Mouse (Mus musculus) hindbrain, postnatal 0 days (tissue): ENCODE results near the gene Tagap. TPM values are rescaled to one million over a fixed set of nuclear protein-coding genes. Genes with fewer than 3 reads are reported as not detected.
"Not testable (repeated sequence)": the region's sequence is repeated elsewhere in the genome, so short reads cannot be mapped to it uniquely, and the experiment has no call there.

ENCODE experiments used
- ATAC-seq: fragments of 200-750 bp; cut with Nextera tagmentation; 2 replicates; pipeline ENCODE4 v1.8.0; 2017; ENCODE audit warnings: mild to moderate bottlenecking, moderate TSS enrichment, moderate library complexity
- DNase-seq: peaks from one replicate; pipeline ENCODE4 v3.0.0-alpha.2; 2015; ENCODE audit warnings: low spot score
- H3K27ac ChIP-seq: fragments of 300-500 bp; sonication (generic); 2 replicates; pipeline ENCODE4 v1.5.1; 2014; ENCODE audit warnings: mild to moderate bottlenecking
- H3K27me3 ChIP-seq: fragments of 300-500 bp; sonication (generic); 2 replicates; pipeline ENCODE4 v1.6.1; 2014; ENCODE audit warnings: low read length, mixed read lengths; ENCODE audit not compliant: insufficient read depth
- H3K36me3 ChIP-seq: fragments of 300-500 bp; sonication (generic); 2 replicates; pipeline ENCODE4 v1.6.1; 2014; ENCODE audit warnings: low read length, mixed read lengths; ENCODE audit not compliant: insufficient read depth
- H3K4me1 ChIP-seq: fragments of 300-500 bp; sonication (generic); 2 replicates; pipeline ENCODE4 v1.6.1; 2014; ENCODE audit warnings: antibody characterized with exemption, low read length, mixed read lengths; ENCODE audit not compliant: insufficient read depth
- H3K4me2 ChIP-seq: fragments of 300-500 bp; sonication (generic); 2 replicates; pipeline ENCODE4 v1.6.1; 2014; ENCODE audit warnings: low read depth, mild to moderate bottlenecking, low read length, moderate library complexity, mixed read lengths
- H3K4me3 ChIP-seq: fragments of 300-500 bp; sonication (generic); 2 replicates; pipeline ENCODE4 v1.5.1; 2014; ENCODE audit warnings: low read length
- H3K9ac ChIP-seq: fragments of 300-500 bp; sonication (generic); replicated peaks from 2 replicates; pipeline ENCODE4 v1.6.1; 2014; ENCODE audit warnings: mild to moderate bottlenecking, low read length, moderate library complexity, mixed read lengths
- H3K9me3 ChIP-seq: fragments of 300-500 bp; sonication (generic); 2 replicates; pipeline ENCODE4 v1.6.1; 2016; ENCODE audit warnings: low read length, mixed read lengths
- WGBS: fragments of 180-500 bp; shearing (Covaris S2); extraction: QIAGEN DNeasy Blood & Tissue Kit; methylation state at CpG from one replicate; pipeline ENCODE4 v1.1.7; 2014; 5-methylcytosine and 5-hydroxymethylcytosine counted together
- polyA plus RNA-seq: library from polyadenylated mRNA; unstranded; fragments of >200 nt; fragmentation: Nextera tagmentation; extraction: Ambion mirVana; gene quantifications from 2 replicates; pipeline ENCODE4 v1.2.1, GENCODE M21; 2015
- total RNA-seq: library from RNA; depleted of rRNA; stranded (reverse); fragments of >200 nt; gene quantifications from 2 replicates; pipeline ENCODE4 v1.2.3, GENCODE M21; 2014; rRNA removed

Gene Tagap
- total and polyA plus RNA-seq, 2 experiments from 2014 or later, result 0.33 to 1.4 TPM

GRCm38 (mm10) chr17:7983484-7983883 lies 57.7 kb downstream of the Tagap start:
- H3K9me3 ChIP-seq, ATAC-seq, H3K4me2 ChIP-seq, DNase-seq, H3K4me1 ChIP-seq, H3K9ac ChIP-seq, H3K27me3 ChIP-seq, H3K36me3 ChIP-seq, H3K27ac ChIP-seq, H3K4me3 ChIP-seq: not testable (repeated sequence)
- 71% methylated on average over 1 of the region's 2 CpGs for WGBS

Other genes starting within 250 kb of the Tagap start
- 3.2 and 4.8 TPM in 2 replicates for gene Fndc1, start 98.7 kb upstream of the Tagap start, total RNA-seq
- 5.6 and 7.3 TPM in 2 replicates for gene Fndc1, start 98.7 kb upstream of the Tagap start, polyA plus RNA-seq
- gene Rsph3a, start 19.6 kb downstream of the Tagap start, total RNA-seq, result 38.7 and 65.3 TPM in 2 replicates
- 64.7 and 67.4 TPM in 2 replicates for gene Rsph3a, start 19.6 kb downstream of the Tagap start, polyA plus RNA-seq
- 1.6 and 6.0 TPM in 2 replicates for gene Gm49673, start 221.8 kb downstream of the Tagap start, total RNA-seq
- gene Gm49673, start 221.8 kb downstream of the Tagap start, polyA plus RNA-seq, result 0.35 and 0.79 TPM in 2 replicates
- gene Rnaset2a, start 222.1 kb downstream of the Tagap start, total RNA-seq, result 13.7 and 26.9 TPM in 2 replicates
- gene Rnaset2a, start 222.1 kb downstream of the Tagap start, polyA plus RNA-seq, result 24.0 and 25.4 TPM in 2 replicates
- gene Fgfr1op, start 239.5 kb downstream of the Tagap start, total RNA-seq, result 11.8 and 17.3 TPM in 2 replicates
- 18.6 and 20.4 TPM in 2 replicates for gene Fgfr1op, start 239.5 kb downstream of the Tagap start, polyA plus RNA-seq